Mouse (Mus musculus) erythroblast, adult 5-6 weeks (primary cell): Measurements from ENCODE around the gene Kcnj12. TPM values are rescaled to one million over a fixed set of nuclear protein-coding genes. Genes with fewer than 3 reads are reported as not detected.

Source experiments
- ATAC-seq: replicated peaks from 2 replicates; pipeline ENCODE4 v1.8.0; 2016; ENCODE audit warnings: moderate number of reproducible peaks, mild to moderate bottlenecking, moderate TSS enrichment, inconsistent platforms; ENCODE audit not compliant: poor library complexity, low FRiP score, severe bottlenecking
- total RNA-seq, 2 experiments: library from RNA; stranded (forward) in 1 of 2; stranded (reverse) in 1 of 2; fragments of 150-400 nt in 1 of 2; fragments of 200-764, 138-1000 nt in 1 of 2; gene quantifications; 2 replicates each; pipeline versions ENCODE4 v1.2.3 to v1.2.4; 2015 to 2017; ENCODE audit warnings: low replicate concordance in 2 of 2

Gene Kcnj12
- total RNA-seq, 2 experiments from 2014 or later: not detected

GRCm38 (mm10) chr11:61043055-61043992 is 21.0 kb downstream of the Kcnj12 start:
- ATAC-seq: no peak

- ATAC-seq: no peak
Measured at GRCm38 (mm10) chr11:61044741-61045140, 22.4 kb downstream of the Kcnj12 start.

- ATAC-seq: no peak
Measured at GRCm38 (mm10) chr11:61047441-61047840, 25.1 kb downstream of the Kcnj12 start.

- ATAC-seq: no peak
Measured at GRCm38 (mm10) chr11:61051151-61051550, 28.8 kb downstream of the Kcnj12 start.

GRCm38 (mm10) chr11:61056871-61057270 is 34.5 kb downstream of the Kcnj12 start:
- ATAC-seq: no peak

- no peak for ATAC-seq
Measured at GRCm38 (mm10) chr11:61059691-61060457, 37.5 kb downstream of the Kcnj12 start.

- ATAC-seq: no peak
Measured at GRCm38 (mm10) chr11:61060634-61061033, 38.3 kb downstream of the Kcnj12 start.

GRCm38 (mm10) chr11:61062548-61063461 is 40.4 kb downstream of the Kcnj12 start:
- ATAC-seq: no peak

GRCm38 (mm10) chr11:61063503-61063902 is 41.1 kb downstream of the Kcnj12 start:
- ATAC-seq: no peak

GRCm38 (mm10) chr11:61065620-61066019 is 43.3 kb downstream of the Kcnj12 start:
- ATAC-seq: no peak

GRCm38 (mm10) chr11:61067133-61067835 is 44.9 kb downstream of the Kcnj12 start:
- peak; percentile 77 for ATAC-seq

- ATAC-seq: no peak
Measured at GRCm38 (mm10) chr11:61068866-61069265, 46.5 kb downstream of the Kcnj12 start.

GRCm38 (mm10) chr11:61069645-61070044 is 47.3 kb downstream of the Kcnj12 start:
- ATAC-seq: no peak

GRCm38 (mm10) chr11:61074646-61075317 is 52.4 kb downstream of the Kcnj12 start:
- ATAC-seq: peak; percentile 10; the same call in 1 of the 2 replicates

- ATAC-seq: peak; percentile 81
Measured at GRCm38 (mm10) chr11:61075361-61076326, 53.3 kb downstream of the Kcnj12 start.

- no peak for ATAC-seq
Measured at GRCm38 (mm10) chr11:61081624-61082023, 59.3 kb downstream of the Kcnj12 start.

- no peak for ATAC-seq
Measured at GRCm38 (mm10) chr11:61090195-61090594, 67.8 kb downstream of the Kcnj12 start.
